Mouse (Mus musculus): ENCODE measurements around the gene Faap20. TPM values are rescaled to one million over a fixed set of nuclear protein-coding genes. Genes with fewer than 3 reads are reported as not detected.

The Faap20 gene
- total and polyA plus RNA-seq, 2 experiments from 2014 or later: 60.8 to 61.4 TPM

DNA sequence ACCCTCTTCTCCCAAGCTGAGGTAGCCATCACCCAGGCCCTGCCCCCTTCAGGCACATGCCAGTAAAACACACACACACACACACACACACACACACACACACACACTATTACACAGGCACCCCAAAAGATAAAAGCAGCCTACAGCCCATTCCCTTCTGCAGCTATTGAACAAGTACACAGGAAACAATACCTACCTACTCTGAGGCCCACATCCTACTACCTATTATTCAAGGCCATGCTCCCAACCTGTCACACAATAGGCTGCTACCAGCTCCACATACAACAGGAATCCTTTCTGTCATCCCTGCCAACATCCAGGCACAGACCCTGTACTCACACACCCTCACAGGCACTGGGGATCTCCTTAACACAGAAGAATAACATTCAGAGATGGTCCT, 40.5 kb upstream of the Faap20 start:
- Histone ChIP-seq H3K36me3 (ENCODE audit: insufficient read depth, low read length) (no peaks in the 10 kb centered on the region), H3K27ac (no peak overlapping the region), H3K4me2 (ENCODE audit: low read depth, low read length) (no peak overlapping the region), H3K9ac (replicated peaks; ENCODE audit: low read length) (no peak overlapping the region), H3K4me3 (ENCODE audit: low read length) (no peak overlapping the region), H3K4me1 (ENCODE audit: insufficient read depth, low read length) (peaks cover 28% of the 10 kb centered on the region), H3K27me3 (ENCODE audit: insufficient read depth, low read length) (no peaks in the 10 kb centered on the region), H3K9me3 (ENCODE audit: low read length) (no peaks in the 10 kb centered on the region)
- DNase-seq (ENCODE audit: low spot score): no peak
- no peak for TF ChIP-seq CTCF (IDR thresholded peaks at IDR 0.05; ENCODE audit: low read depth)
- ATAC-seq: no peak

DNA sequence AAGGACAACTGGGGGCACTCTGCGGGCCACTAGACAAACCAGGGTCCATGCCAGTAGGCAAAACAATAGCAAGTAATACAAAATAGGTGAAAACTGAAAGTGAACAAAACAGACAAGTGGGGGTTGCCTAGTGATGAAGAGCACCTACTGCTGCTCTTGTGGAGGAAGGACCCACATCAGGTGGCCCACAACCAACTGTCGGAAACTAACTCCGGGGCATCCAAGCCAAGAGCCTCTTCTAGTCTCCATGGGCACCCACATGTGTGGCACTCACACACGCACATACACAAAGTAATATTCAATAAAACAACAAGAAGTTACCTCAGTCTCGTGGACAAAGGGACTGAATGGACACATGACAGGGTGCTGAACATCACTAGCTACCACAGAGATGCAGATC, 40.1 kb upstream of the Faap20 start:
- no peaks in the 10 kb centered on the region for H3K36me3 ChIP-seq (ENCODE audit: insufficient read depth, low read length)
- no peaks in the 10 kb centered on the region for H3K9me3 ChIP-seq (ENCODE audit: low read length)
- no peak for DNase-seq (ENCODE audit: low spot score)
- H3K9ac ChIP-seq (replicated peaks; ENCODE audit: low read length): no peak overlapping the region
- no peak for ATAC-seq
- H3K4me1 ChIP-seq (ENCODE audit: insufficient read depth, low read length): peaks cover 32% of the 10 kb centered on the region
- no peaks in the 10 kb centered on the region for H3K27me3 ChIP-seq (ENCODE audit: insufficient read depth, low read length)
- WGBS: 91% methylated on average over 5 of the region's 5 CpGs
- no peak overlapping the region for H3K4me3 ChIP-seq (ENCODE audit: low read length)
- no peak overlapping the region for H3K27ac ChIP-seq
- TF ChIP-seq CTCF (IDR thresholded peaks at IDR 0.05; ENCODE audit: low read depth): no peak
- no peak overlapping the region for H3K4me2 ChIP-seq (ENCODE audit: low read depth, low read length)

DNA sequence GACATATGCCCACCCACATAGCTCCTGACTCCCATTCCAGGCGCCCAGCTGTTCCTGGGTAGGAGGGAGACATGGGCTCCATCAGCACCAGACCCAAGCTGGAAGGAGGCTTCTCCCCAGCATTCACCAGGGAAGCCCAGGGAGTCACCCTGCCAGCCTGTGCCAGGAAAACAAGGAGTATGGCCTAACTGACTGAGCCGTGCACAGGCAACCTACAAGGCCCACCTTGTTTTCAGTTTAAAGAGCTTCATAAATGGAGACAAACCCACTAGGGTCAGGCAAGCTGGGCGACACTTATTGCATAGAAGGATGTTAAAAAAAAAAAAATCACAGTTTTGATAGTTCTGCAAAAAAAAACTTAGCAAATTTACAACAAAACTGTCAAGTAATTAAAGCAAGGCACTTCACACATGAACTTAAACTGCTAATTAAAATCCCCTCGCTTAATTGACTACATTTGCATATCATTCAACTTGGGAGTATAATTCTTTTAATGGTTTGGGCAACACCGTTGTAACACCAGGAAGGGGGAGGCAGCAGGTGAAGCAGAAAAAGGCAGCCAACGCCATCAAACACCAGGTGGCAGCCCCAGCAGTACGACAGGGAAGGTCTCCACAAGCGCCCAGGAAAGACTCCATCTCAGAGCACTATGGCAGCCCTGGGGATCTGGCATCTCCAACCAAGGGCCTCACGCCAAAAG, 36.4 kb upstream of the Faap20 start:
- H3K4me3 ChIP-seq (ENCODE audit: low read length): no peak overlapping the region
- DNase-seq (ENCODE audit: low spot score): peak; percentile 63
- no peaks in the 10 kb centered on the region for H3K27me3 ChIP-seq (ENCODE audit: insufficient read depth, low read length)
- H3K9ac ChIP-seq (replicated peaks; ENCODE audit: low read length): no peak overlapping the region
- no peaks in the 10 kb centered on the region for H3K9me3 ChIP-seq (ENCODE audit: low read length)
- H3K4me2 ChIP-seq (ENCODE audit: low read depth, low read length): no peak overlapping the region
- TF ChIP-seq CTCF (IDR thresholded peaks at IDR 0.05; ENCODE audit: low read depth): peak; percentile 30
- H3K4me1 ChIP-seq (ENCODE audit: insufficient read depth, low read length): peaks cover 55% of the 10 kb centered on the region
- peak; percentile 39; the same call in 1 of the 2 replicates for ATAC-seq
- H3K27ac ChIP-seq: no peak overlapping the region
- 31% methylated on average over 9 of the region's 9 CpGs for WGBS
- no peaks in the 10 kb centered on the region for H3K36me3 ChIP-seq (ENCODE audit: insufficient read depth, low read length)

DNA sequence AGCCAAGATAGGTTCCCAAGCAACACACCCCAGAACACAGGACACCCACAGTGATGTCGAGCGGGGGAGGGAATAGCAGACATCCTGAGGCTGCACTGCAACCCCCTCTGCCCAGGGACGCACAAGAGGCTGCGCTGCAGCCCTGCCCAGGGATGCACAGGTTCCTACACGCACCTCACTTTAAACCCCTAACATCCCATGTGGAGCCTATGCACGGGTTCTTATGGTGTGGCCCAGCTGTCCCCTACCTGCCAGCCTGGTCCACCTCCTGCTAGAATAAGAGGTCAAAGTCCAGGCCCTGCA, 35.9 kb upstream of the Faap20 start:
- H3K9ac ChIP-seq (replicated peaks; ENCODE audit: low read length): 0 out of 2 replicates have a peak overlapping the region, but pooled peaks have one; percentile 18
- H3K36me3 ChIP-seq (ENCODE audit: insufficient read depth, low read length): no peaks in the 10 kb centered on the region
- H3K27me3 ChIP-seq (ENCODE audit: insufficient read depth, low read length): no peaks in the 10 kb centered on the region
- no peak overlapping the region for H3K4me2 ChIP-seq (ENCODE audit: low read depth, low read length)
- H3K27ac ChIP-seq: no peak overlapping the region
- no peak overlapping the region for H3K4me3 ChIP-seq (ENCODE audit: low read length)
- H3K4me1 ChIP-seq (ENCODE audit: insufficient read depth, low read length): peaks cover 55% of the 10 kb centered on the region
- ATAC-seq: peak; percentile 39; the same call in 1 of the 2 replicates
- H3K9me3 ChIP-seq (ENCODE audit: low read length): no peaks in the 10 kb centered on the region
- WGBS: 33% methylated on average over 6 of the region's 6 CpGs
- TF ChIP-seq CTCF (IDR thresholded peaks at IDR 0.05; ENCODE audit: low read depth): no peak
- no peak for DNase-seq (ENCODE audit: low spot score)

DNA sequence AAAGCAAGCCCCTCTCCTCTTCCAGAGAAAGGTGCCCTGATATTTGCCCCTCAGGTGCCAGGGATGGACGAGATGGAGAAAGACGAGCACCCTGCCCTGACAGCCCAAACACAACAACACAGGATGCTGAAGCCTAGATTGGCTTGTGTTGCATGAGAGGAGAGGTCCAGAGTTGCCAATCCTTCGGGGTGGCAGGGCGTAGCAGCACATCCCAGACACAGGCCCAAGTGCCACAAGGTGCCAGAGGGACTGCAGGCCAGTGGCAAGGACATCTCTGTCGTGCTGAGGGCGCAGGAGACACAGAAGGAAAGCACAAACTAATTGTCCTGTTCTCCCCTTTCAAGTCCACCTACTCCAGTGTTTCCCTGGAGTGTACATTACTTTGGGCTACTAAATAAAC, 35.4 kb upstream of the Faap20 start:
- ATAC-seq: no peak
- WGBS: 54% methylated on average over 6 of the region's 6 CpGs
- DNase-seq (ENCODE audit: low spot score): no peak

DNA sequence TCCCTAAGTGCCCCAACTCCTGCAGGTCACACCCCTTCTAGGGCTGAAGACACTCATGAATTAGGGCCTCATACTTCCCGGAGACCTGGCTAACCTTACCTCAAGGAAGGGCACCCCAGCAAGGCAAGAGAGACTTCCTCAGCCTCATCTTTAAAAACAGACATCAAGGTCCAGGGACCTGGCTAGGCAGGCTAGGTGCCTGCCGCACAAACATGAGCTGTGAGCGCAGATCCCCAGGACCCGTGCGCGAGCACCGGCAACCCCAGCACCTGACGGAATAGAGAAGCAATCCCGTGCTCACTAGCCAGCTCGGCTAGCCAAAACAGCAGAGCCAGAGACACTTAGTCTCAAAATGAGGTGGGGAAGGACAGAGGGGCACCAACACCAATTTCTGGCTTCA, 34.8 kb upstream of the Faap20 start:
- peaks cover 61% of the 10 kb centered on the region for H3K4me1 ChIP-seq (ENCODE audit: insufficient read depth, low read length)
- no peaks in the 10 kb centered on the region for H3K36me3 ChIP-seq (ENCODE audit: insufficient read depth, low read length)
- TF ChIP-seq CTCF (IDR thresholded peaks at IDR 0.05; ENCODE audit: low read depth): no peak
- H3K4me3 ChIP-seq (ENCODE audit: low read length): no peak overlapping the region
- DNase-seq (ENCODE audit: low spot score): no peak
- no peaks in the 10 kb centered on the region for H3K27me3 ChIP-seq (ENCODE audit: insufficient read depth, low read length)
- H3K9ac ChIP-seq (replicated peaks; ENCODE audit: low read length): no peak overlapping the region
- H3K9me3 ChIP-seq (ENCODE audit: low read length): no peaks in the 10 kb centered on the region
- peak overlapping the region; percentile 100 for H3K4me2 ChIP-seq (ENCODE audit: low read depth, low read length)
- 55% methylated on average over 10 of the region's 10 CpGs for WGBS
- ATAC-seq: no peak
- H3K27ac ChIP-seq: no peak overlapping the region

More for the DNA sequence above, 35.4 kb upstream of the Faap20 start:
- Histone ChIP-seq H3K4me2 (ENCODE audit: low read depth, low read length) (peak overlapping the region; percentile 100; the same call in 1 of the 2 replicates), H3K27ac (no peak overlapping the region), H3K36me3 (ENCODE audit: insufficient read depth, low read length) (no peaks in the 10 kb centered on the region), H3K27me3 (ENCODE audit: insufficient read depth, low read length) (no peaks in the 10 kb centered on the region), H3K9ac (replicated peaks; ENCODE audit: low read length) (0 out of 2 replicates have a peak overlapping the region, but pooled peaks have one; percentile 18), H3K4me1 (ENCODE audit: insufficient read depth, low read length) (peaks cover 59% of the 10 kb centered on the region), H3K9me3 (ENCODE audit: low read length) (no peaks in the 10 kb centered on the region), H3K4me3 (ENCODE audit: low read length) (no peak overlapping the region)
- TF ChIP-seq CTCF (IDR thresholded peaks at IDR 0.05; ENCODE audit: low read depth): no peak

DNA sequence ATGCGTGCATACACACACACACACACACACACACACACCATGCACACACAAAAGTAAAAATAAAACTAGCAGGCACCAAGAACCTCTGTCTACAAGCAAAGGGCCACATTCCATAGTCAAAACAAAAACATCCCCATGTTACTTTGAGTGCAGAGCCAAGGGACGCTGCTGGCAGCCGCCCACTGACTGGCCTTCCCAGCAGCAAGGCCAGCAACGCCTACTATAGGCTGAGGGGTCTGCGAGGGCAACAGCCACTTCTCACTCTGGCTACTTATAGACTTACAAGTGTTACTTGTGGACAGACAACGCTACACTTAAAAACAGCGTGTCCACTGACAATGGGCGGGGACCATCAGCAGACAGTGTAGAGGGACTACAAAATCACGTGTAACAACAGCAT, 34.4 kb upstream of the Faap20 start:
- no peak overlapping the region for H3K4me3 ChIP-seq (ENCODE audit: low read length)
- no peaks in the 10 kb centered on the region for H3K36me3 ChIP-seq (ENCODE audit: insufficient read depth, low read length)
- ATAC-seq (no peak), DNase-seq (ENCODE audit: low spot score) (no peak)
- no peaks in the 10 kb centered on the region for H3K27me3 ChIP-seq (ENCODE audit: insufficient read depth, low read length)
- no peaks in the 10 kb centered on the region for H3K9me3 ChIP-seq (ENCODE audit: low read length)
- H3K9ac ChIP-seq (replicated peaks; ENCODE audit: low read length): no peak overlapping the region
- WGBS: 42% methylated on average over 9 of the region's 9 CpGs
- H3K27ac ChIP-seq: no peak overlapping the region
- TF ChIP-seq CTCF (IDR thresholded peaks at IDR 0.05; ENCODE audit: low read depth): no peak
- H3K4me1 ChIP-seq (ENCODE audit: insufficient read depth, low read length): peaks cover 65% of the 10 kb centered on the region
- H3K4me2 ChIP-seq (ENCODE audit: low read depth, low read length): peak overlapping the region; percentile 100
